Mouse (Mus musculus) liver, adult 2 months (tissue): Measurements from ENCODE around the gene Slamf9.

Source experiments
- CTCF ChIP-seq: fragments of 200-500 bp; IDR thresholded peaks from 2 replicates; pipeline ENCODE4 v1.5.1; 2011; ENCODE audit warnings: low read depth, low read length, control low read depth
- POLR2A ChIP-seq: fragments of 200-500 bp; IDR thresholded peaks from 2 replicates; pipeline ENCODE4 v1.6.1; 2011; ENCODE audit warnings: low read length, control low read depth; ENCODE audit not compliant: insufficient read depth; ENCODE audit errors: extremely low read depth

- TF ChIP-seq CTCF (no peak), POLR2A (no peak)
Observed at GRCm38 (mm10) chr1:172450848-172451470, 24.2 kb upstream of the Slamf9 start.
